Mouse (Mus musculus) spleen, adult 2 months (tissue): ENCODE results near the gene Cacna2d2.

Source experiments
- CTCF ChIP-seq: fragments of 200-500 bp; IDR thresholded peaks from 2 replicates; pipeline ENCODE4 v1.5.1; 2011; ENCODE audit warnings: mild to moderate bottlenecking, inconsistent platforms; ENCODE audit not compliant: insufficient read depth, insufficient read length, insufficient replicate concordance; ENCODE audit errors: extremely low read depth
- POLR2A ChIP-seq: fragments of 200-500 bp; IDR thresholded peaks from 2 replicates; pipeline ENCODE4 v1.6.1; 2011; ENCODE audit warnings: low read depth, low read length, inconsistent platforms

GRCm38 (mm10) chr9:107548820-107549219 lies 149.4 kb downstream of the Cacna2d2 start:
- TF ChIP-seq CTCF: no peak
- TF ChIP-seq POLR2A: no peak
